Mouse (Mus musculus): ENCODE measurements around the gene Lin7a. TPM values are rescaled to one million over a fixed set of nuclear protein-coding genes. Genes with fewer than 3 reads are reported as not detected.

The Lin7a gene
- total RNA-seq, 2 experiments from 2014 or later = 2.7 to 3.5 TPM

GRCm38 (mm10) chr10:107325558-107325957 lies 54.1 kb downstream of the Lin7a start:
- no peak for DNase-seq

GRCm38 (mm10) chr10:107339524-107339923 lies 68.0 kb downstream of the Lin7a start:
- no peak for DNase-seq

DNA sequence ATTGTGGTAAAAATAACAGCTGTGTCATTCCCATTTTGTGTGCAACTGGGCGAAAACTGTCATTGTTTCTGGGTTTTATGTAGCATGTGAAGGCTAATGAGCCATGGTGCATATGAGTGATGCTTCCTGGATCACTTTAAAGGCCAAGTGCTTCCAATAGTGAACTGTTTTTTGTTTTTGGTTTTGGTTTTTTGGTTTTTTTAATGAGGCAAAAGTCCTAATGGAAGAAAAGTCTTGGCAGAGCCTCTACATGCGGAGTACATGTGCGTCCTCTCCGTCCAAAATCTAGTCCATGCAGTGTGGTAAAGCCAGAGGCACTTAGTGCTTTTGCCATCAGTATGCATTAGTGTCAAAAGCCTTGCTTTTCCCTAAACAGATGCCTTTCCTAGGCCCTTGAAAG lies 69.7 kb downstream of the Lin7a start:
- DNase-seq = no peak

GRCm38 (mm10) chr10:107344200-107344599 lies 72.7 kb downstream of the Lin7a start:
- DNase-seq = no peak

- no peak for DNase-seq
These were observed 76.4 kb downstream of the Lin7a start for GRCm38 (mm10) chr10:107347842-107348241.

DNA sequence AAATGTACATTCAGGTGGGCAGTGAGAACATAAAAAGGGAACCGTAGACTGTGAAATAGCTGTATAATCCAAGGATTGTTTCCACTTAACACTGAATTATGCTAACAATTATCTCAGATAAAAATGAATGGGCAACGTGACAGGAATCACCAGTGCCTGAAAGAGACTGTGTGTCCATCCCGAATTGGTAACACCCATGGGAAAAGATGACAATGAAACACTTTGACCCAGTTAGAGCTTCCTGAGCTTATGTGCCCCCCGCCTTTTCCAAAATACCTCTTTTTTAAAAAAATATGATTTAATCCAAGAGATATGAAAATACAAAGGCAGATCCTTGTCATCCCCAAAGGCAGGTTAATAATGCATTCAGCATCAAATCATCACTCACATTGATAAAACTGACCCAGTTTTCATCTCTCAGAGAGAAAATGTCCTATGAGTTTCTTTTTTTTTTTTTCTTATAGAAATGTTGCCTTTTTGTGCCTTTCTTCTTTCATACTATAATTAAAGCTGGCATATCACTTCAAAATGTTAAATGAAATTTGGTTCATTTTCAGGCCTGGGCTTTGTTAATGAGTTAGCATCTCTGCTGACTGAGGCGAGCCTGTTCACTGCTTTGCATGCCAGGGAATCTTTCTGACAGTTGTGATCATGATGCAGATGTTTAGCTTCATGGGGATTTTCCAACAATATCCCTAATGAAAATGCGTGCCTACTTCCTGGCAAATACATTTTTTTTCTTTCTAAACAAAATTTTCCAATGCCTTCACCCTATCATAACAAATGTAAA lies 80.4 kb downstream of the Lin7a start:
- DNase-seq = no peak

GRCm38 (mm10) chr10:107353483-107353882 lies 82.0 kb downstream of the Lin7a start:
- DNase-seq = no peak

GRCm38 (mm10) chr10:107358443-107359040 lies 87.1 kb downstream of the Lin7a start:
- no peak for DNase-seq

DNA sequence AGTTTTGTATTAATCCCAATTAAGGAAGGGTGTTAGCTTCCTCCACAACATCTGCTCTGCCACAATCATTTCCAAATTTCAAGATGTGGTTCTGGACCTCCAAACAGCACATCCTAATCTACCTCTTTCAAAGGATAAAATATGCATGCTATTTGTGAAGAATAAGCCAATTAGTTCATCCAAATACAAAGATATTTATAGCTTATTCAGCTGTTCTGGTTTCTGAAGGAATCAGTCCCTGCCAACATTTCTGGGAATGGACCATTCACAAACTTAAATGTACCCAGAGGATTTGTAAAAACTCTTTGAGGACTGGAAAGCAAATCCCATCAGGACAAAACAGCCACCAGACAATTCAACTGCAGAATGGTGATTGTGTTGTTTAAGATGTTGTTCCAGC lies 87.8 kb downstream of the Lin7a start:
- DNase-seq = no peak

- peak; percentile 16 for DNase-seq
These were observed 90.1 kb downstream of the Lin7a start for GRCm38 (mm10) chr10:107361546-107361945.

DNA sequence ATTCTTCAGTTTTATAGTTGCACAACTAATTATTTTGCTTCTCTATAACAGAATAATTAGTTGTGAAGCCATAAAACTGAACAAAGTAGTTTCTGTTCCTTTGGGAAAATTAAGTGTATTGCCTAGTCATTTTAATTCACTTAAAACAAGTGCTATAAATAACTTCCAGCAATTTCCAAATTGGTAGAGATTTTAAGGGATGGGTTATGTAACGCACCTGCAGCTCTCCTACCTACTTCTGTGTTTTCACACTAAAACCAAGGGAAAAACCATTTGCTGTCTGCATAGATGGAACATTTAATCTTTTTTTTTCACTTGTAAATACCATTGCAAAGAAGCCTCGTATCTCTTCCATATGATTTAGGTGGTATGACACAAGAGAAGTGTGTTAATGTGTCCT lies 90.5 kb downstream of the Lin7a start:
- DNase-seq = no peak

GRCm38 (mm10) chr10:107363049-107363816 lies 91.7 kb downstream of the Lin7a start:
- DNase-seq = no peak

GRCm38 (mm10) chr10:107377218-107377617 lies 105.7 kb downstream of the Lin7a start:
- DNase-seq = no peak

DNA sequence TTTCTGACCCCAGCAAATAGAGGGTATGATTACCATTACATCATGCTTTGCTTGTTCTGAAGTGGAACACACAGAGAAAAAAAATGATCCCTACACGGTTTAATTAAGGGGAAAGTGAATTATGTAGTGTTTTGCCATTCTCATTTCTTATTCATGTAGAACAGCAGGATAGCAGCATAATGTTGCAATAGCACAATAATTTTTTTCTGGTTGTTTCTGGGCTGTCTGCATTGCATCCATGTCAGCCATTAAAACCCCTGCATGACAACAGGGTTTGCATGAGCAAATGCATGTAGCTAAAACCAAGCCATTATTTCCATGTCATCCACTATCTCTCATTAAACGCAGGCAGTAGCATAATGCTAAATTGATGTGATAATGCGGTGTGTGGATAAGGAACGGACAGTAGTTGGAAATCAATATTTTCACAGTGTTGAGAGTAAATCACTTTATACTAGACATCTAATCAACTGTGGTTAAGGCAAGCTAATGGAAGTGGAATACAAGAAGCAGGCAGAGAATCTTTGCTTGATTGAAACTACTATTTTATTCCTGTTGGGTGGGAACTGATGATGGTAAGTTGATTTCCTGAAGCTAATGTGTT lies 109.8 kb downstream of the Lin7a start:
- no peak for DNase-seq

DNA sequence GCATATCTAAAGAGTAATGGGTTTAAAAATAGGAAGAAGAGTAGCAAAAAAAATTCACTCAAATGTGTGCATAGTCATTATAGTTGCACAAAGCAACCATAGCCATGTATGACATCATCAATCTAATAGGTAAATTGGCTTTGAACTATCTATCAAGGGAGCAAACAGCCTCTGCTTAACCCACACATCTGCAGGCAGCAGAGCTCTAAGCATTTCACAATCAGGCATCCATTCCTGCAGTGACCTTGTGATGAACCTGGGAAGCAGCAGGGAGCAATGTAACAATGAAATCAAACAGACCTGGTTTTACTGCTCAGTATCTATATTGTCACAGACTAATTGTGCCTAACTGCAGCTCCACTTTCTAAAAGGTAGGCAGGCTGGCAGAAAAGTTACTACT lies 112.3 kb downstream of the Lin7a start:
- no peak for DNase-seq

DNA sequence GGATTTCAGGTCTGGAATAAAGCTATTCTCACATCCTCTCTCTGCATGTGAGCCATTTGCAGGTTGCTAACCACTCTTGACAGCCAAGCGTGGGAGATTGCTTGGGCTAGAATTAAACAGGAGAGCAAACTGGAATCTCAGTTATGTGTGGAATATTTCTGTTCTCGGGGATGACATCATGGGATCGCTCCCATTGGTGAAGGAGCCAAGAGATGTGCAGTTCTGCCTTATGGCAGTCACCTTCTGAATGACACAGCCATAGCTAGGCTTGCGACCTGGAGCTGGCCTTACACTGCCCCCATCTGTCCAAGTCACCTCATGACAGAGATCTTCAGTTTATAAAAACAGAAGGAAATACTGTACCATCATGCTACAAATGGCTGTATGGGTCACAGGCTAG lies 118.0 kb downstream of the Lin7a start:
- DNase-seq = peak; percentile 26

DNA sequence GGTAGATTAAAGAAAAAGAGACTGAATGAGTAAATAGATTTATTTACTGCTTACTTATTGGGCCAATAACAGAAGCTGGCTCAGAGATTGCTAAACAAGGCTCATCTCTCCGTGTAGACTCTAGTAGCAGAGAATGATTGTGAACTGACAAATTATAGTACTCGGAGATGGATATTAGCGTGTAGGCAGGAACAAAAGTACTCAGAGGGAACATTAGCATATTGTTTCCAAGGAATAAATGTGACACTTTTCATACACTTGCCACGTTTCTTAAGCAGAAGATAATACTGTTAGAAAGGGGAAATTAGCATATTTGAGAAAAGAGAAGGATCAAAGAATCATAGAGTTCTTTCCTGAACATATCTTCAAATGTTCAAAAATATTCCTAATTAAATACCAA lies 133.9 kb downstream of the Lin7a start:
- DNase-seq = no peak

DNA sequence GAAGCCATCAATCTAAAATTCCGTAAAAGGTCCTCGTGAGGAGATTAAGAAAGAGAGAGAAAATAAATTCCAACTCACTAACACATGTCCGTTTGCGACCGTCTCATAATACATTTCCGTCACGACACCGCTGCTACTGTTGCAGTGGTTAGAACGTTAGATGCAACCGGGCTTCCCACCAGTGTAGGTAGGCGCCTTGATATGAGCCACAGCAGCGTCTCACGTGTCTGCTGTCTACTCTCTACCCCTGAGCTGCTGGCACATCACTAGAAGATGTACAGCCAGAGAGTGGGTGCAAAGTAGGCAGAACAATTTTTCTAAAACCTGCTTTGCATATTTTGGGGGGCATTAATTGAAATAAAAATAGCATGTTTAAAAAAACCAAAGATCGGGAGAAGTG lies 146.8 kb downstream of the Lin7a start:
- DNase-seq = no peak

DNA sequence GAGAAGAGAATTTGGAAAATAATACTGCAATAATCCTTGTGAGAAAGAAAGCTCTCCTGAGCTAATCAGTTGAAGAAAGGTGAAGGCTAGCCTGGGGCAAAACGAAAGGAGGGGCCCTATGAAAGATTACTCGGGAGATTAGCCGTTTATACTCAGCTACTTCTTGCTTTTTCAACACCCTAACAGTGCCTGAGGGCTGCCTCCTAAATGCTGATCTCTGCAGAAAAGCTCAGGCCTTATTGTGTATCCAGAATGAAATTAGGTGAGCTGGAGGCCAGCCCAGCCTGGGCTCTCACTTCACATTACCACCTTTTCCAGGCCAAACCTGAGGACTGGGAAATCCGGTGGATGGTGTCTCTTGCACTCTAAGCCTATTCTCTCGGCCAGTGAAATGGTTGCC lies 165.5 kb downstream of the Lin7a start:
- DNase-seq = no peak

GRCm38 (mm10) chr10:107442781-107443180 lies 171.3 kb downstream of the Lin7a start:
- peak; percentile 27 for DNase-seq

DNA sequence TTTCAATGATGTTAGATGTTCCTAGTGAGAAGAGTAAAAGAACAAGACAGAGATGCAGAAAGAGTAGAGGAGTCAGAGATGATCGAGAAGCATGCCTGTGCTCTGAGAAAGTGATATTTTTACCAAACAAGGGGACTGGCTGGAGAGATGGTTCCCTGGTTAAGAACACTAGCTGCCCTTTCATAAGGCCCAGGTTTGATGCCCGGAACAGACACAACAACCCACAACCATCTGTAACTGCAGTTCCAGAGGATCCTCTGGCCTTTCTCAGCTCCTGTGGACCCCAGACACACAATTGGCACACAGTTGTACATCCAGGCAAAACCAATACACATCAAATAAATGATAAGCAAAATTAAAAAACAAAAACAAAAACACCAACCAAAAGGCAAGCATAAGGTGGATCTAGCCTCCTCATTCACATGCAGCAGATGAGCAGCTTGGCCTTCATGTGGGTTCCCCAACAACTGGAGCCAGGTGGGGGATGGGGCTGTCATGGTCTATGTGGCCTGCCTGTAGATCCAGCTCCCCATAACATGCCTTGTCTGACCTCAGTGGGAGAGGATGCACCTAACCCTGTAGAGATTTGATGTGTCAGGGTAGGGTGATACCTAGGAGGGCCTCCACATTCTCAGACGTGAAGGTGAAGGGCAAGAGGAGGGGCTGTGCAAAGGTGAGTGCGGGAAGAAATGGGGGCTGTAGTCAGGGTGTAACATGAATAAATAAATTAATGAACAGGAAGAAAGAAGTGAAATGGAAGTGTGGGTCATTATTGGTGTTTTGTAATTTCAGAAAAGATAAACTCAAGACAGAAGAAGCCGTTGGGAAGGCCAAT lies 178.2 kb downstream of the Lin7a start:
- DNase-seq = no peak

- no peak for DNase-seq
These were observed 196.3 kb downstream of the Lin7a start for GRCm38 (mm10) chr10:107467819-107468218.

All from gastrocnemius, postnatal 10 days (tissue).